Mouse (Mus musculus) testis, adult 2 months (tissue): Measurements from ENCODE around the gene Dctn2.

Experiments used
- CTCF ChIP-seq: fragments of 200-500 bp; IDR thresholded peaks from 2 replicates; pipeline ENCODE4 v1.5.1; 2012; ENCODE audit warnings: low read depth, mild to moderate bottlenecking, inconsistent platforms, low read length, moderate library complexity; ENCODE audit not compliant: control insufficient read depth, insufficient read depth, insufficient replicate concordance
- POLR2A ChIP-seq: fragments of 200-500 bp; IDR thresholded peaks from 2 replicates; pipeline ENCODE4 v1.6.1; 2012; ENCODE audit warnings: low read depth, mild to moderate bottlenecking, inconsistent platforms, low read length, moderate library complexity; ENCODE audit not compliant: control insufficient read depth

- TF ChIP-seq CTCF: no peak
- TF ChIP-seq POLR2A: no peak
Observed at GRCm38 (mm10) chr10:127327461-127328145, 61.4 kb downstream of the Dctn2 start.
